Mouse (Mus musculus) mouse trophoblast stem cell (cell line): ENCODE measurements around the gene Glo1.
"Not testable (repeated sequence)": the region's sequence is repeated elsewhere in the genome, so short reads cannot be mapped to it uniquely, and the experiment has no call there.

ENCODE experiments used
- in situ Hi-C, 2 experiments: fragments of 300-500 bp; cut with MseI, MboI; formaldehyde crosslinking; loops; 2 replicates in 1 of 2; 3 replicates in 1 of 2; pipeline ENCODE4 v1.15.1; 2025

Glo1 gene

GRCm38 (mm10) chr17:30626719-30627118 is at the start of gene Glo1:
TSS of gene Glo1 (minus strand) at chr17:30626871.
- in situ Hi-C loops: not testable (repeated sequence)

GRCm38 (mm10) chr17:30675021-30675740 is 48.5 kb upstream of the Glo1 start:
- in situ Hi-C loops: loop anchor here in 1 of 2 experiments (10.0 kb wide), 1 partner anchor 120 kb away; no protein-coding TSS in a partner anchor

DNA sequence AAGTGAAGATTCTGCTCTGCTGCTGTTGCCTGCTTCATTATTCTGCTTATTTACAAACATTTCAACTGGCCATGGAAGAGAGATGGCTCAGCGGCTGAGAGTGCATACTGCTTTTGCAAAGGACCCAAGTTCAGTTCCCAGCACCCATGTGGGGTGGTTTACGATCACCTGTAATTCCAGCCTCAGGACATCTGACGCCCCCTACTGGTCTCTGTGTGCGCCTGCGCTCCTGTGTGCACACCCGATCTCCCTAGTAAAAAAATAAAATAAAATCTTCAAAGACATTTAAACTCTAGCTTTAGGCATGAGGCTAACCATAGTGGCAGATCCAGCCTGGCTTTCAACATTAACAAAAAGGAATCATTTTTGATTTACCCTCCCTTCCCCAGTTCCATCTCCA is 46.4 kb upstream of the Glo1 start:
- in situ Hi-C loops: loop anchor here in 1 of 2 experiments (10.0 kb wide), 1 partner anchor 118 kb away; no protein-coding TSS in a partner anchor

DNA sequence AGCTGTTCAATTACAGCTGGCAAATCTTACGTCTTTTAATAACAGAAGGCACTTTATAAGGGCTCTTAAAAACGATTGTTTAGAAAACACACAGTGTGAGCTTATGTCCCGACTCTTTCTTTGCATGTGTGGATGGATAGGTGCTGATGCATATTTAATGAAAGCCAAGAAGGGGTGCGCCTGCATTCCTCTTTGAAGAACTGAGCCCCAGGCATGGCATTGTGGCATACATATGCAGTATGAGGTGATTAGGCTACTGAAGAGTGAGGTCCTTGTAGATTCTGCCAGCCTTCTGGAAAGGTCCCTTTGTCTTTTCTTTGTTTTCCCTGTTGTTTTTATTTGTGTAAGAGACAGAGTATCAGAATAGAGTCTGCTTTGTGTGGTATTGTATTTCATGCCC is 45.9 kb upstream of the Glo1 start:
- in situ Hi-C loops: loop anchor here in 1 of 2 experiments (10.0 kb wide), 1 partner anchor 118 kb away; no protein-coding TSS in a partner anchor

DNA sequence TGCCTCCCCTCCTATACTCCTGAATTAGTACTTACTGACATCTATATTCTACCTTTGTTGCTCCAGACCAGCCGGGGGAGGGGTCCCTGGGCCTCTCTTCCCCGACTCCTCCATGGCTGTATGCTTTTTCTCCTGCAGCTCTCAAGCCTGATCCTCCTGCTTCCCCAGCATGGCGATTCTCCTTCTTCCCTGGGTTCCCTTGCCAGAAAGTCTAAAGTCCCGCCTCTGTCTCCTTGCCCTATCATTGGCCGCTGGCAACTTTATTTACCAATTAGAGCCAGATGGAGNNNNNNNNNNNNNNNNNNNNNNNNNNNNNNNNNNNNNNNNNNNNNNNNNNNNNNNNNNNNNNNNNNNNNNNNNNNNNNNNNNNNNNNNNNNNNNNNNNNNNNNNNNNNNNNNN is 38.2 kb upstream of the Glo1 start:
- in situ Hi-C loops: no loop called here

DNA sequence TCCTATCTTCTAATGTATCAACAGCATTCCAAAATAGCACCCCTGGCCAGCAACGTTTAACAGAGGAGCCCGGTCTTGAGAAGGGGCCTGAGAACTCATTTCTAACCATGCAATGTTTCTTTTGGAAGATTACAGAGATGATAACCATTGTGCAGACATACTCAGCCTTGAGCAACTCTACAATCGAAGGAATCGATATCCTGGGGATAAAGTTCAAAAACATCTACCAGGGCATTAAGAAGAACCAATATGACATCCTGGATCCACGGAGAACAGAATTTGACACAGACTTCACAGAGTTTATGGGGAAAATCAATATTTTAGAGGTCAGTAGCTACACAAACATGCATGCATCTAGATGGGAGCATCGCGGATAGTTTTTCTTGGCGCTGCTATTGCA is 36.5 kb upstream of the Glo1 start:
- in situ Hi-C loops: no loop called here

GRCm38 (mm10) chr17:30662131-30662530 is 35.5 kb upstream of the Glo1 start:
- in situ Hi-C loops: no loop called here

- in situ Hi-C loops: no loop called here
Measured at GRCm38 (mm10) chr17:30658152-30658544, 31.5 kb upstream of the Glo1 start.

DNA sequence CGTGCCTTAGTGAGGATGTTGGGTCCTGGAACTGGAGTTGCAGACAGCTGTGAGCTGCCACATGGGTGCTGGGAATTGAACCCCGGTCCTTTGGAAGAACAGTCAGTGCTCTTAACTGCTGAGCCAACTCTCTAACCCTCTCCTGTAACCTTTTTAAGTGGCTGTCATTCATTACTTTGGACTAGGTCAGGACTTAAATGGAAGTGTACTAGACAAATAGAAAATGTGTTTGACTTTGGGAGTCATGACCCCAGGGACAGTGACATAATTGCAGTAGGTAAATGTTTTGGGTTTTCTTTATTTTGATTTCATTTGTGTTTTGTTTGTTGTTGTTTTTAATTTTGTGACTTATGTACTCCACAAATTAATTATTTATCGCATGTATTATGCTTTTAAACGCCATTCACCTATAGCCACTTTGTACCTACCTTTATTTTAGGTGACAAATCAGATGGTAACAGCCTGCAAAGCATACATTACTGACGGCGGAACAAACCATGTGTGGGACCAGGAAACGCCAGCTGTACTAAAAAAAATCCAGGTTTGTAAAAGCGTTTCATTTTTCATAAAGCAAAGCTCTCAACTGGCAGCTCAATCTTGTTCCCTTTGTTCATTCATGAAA is 31.0 kb upstream of the Glo1 start:
- in situ Hi-C loops: no loop called here

- in situ Hi-C loops: no loop called here
Measured at GRCm38 (mm10) chr17:30653010-30653409, 26.3 kb upstream of the Glo1 start.

DNA sequence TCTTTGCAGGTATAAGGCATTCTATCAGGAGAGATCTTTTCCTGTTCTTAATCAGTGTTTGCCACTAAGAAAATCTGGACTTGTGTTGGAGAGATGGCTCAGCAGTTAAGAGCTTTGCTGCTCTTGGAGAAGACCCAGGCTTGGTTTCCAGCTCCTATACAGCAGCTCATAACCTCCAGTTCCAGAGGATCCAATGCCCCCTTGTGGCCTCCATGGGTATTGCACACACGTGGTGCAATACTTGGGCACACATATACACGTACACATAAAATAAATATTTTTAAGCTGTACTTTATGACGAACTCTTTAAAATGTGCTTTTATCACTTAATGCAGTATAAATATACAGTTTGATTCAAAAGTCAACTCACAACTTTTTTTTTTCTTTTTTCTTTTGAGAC is 22.1 kb upstream of the Glo1 start:
- in situ Hi-C loops: no loop called here

GRCm38 (mm10) chr17:30640896-30641295 is 14.2 kb upstream of the Glo1 start:
- in situ Hi-C loops: no loop called here

GRCm38 (mm10) chr17:30638996-30639395 is 12.3 kb upstream of the Glo1 start:
- in situ Hi-C loops: no loop called here

DNA sequence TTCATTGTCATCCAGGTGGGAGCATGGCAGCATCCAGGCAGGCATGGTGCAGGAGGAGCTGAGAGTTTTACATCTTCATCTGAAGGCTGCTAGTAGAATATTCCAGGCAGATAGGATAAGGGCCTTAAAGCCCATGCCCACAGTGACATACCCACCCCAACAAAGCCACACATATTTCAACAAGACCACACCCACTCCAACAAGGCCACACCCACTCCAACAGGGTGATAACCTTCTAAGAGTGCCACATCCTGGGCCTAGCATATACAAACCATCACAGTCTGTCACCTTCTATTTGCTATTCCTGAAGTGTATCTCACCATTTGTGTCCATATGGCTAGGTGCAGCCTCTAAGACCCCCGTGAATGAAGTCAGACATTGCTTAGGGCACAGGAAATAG is 11.0 kb upstream of the Glo1 start:
- in situ Hi-C loops: no loop called here

DNA sequence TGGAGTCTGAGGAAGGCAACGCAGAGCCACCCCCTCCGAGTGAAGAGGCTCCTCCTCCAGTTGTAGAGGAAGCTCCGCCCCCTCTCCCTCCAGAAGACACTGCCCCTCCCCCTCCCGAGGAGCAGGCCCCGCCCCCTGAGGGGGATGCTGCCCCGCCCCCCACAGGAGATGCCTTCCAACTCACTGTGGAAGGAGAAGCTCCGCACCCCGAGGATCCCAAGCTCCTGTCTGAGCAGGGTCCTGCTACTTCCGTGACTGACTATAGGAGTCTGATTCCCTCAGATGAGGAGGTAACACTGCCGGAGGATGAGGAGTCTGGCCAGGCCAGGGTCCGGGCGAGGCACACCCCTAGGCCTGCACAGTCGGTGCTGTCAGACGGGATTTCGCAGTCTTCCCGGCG is 8.7 kb upstream of the Glo1 start:
- in situ Hi-C loops: no loop called here

DNA sequence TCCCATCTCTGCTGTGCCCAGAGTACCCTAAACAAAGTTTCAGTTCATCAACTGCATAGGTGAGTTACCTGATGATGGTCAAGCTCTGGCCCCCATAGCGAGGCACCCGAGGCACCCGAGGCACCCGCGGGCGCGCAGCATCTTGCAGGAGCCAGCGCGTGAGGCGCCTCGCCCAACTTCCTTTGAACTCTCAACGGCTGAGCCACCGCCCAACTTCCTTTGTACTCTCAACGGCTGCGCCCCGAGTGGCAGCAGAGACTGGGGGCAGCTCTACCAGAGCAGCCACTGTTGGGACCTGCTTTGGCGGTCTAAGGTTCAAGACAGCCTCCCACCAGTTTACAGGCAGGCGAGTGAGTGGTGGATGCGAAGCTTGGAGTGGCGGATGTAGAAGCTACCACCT is 2.5 kb downstream of the Glo1 start, which contains the start of gene Dnah8:
Dnah8 (plus strand) TSS at position 223 of the 400 bp plus-strand sequence.
- in situ Hi-C loops: not testable (repeated sequence)

- in situ Hi-C loops: no loop called here
Measured at GRCm38 (mm10) chr17:30623200-30623599, 3.5 kb downstream of the Glo1 start.

- in situ Hi-C loops: no loop called here
Measured at GRCm38 (mm10) chr17:30621450-30621849, 5.2 kb downstream of the Glo1 start.

GRCm38 (mm10) chr17:30620548-30620947 is 6.1 kb downstream of the Glo1 start:
- in situ Hi-C loops: no loop called here

DNA sequence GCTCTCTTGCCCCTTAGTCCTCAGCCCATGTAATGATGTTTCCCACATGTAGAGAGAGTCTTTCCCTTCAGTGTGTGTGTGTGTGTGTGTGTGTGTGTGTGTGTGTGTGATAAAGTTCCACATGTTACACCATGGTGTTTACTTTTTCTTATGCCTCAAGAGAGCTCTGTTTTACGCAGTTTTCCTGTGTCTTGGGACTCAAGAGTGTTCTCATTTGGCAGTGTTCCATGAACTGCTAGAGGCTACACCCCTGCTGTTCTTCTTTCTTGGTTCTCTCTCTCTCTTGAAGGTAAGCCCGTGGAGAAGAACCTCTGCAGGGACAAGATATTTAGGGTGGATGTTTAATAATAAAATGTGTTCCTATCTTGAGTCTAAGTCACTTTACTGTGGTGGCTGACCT is 7.5 kb downstream of the Glo1 start:
- in situ Hi-C loops: no loop called here

DNA sequence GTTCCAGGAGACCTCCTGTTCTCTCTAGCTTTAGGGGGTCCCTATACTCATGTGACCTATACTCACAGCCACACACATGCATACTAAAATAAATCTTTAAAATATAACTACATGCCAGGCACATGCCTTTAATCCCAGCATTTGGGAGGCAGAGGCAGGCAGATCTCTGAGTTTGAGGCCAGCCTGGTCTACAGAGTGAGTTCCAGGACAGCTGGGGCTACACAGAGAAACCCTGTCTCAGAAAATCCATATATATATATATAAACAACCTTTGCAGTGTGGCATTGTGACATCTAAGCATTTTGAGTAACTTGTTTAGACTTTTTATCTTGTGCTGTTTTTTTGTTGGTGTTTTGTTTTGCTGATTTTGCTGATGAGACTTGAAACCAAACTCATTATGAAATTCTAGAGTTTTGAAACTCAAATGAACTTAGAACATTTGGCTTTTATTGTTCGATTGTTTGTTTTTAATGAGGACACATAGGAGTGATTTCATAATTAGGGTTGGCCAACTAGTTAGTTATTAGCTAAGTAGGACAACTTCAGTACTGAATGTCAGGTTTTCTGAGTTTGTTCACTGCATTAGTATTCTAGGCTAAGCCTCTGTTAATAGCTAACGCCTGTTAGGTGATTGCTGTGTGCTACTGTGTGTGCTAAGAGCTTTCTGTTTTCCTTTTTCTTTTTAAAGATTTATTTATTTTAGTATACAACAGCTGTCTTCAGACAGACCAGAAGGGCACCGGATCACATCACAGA is 8.4 kb downstream of the Glo1 start:
- in situ Hi-C loops: no loop called here

GRCm38 (mm10) chr17:30616203-30616602 is 10.5 kb downstream of the Glo1 start:
- in situ Hi-C loops: no loop called here
